Mouse (Mus musculus) CH12.LX (cell line): ENCODE data around the gene Ccdc110. TPM values are rescaled to one million over a fixed set of nuclear protein-coding genes. Genes with fewer than 3 reads are reported as not detected.

ENCODE experiments used
- DNase-seq: peaks from one replicate; pipeline ENCODE4 v3.0.0-alpha.2; 2013; ENCODE audit errors: extremely low read depth
- H3K27ac ChIP-seq: 2 replicates; pipeline ENCODE4 v1.5.1; 2012; ENCODE audit warnings: low read depth, mild to moderate bottlenecking, control low read depth, moderate library complexity; ENCODE audit not compliant: insufficient read depth
- H3K27me3 ChIP-seq: replicated peaks from 2 replicates; pipeline ENCODE3; 2012; ENCODE audit warnings: inconsistent platforms
- H3K36me3 ChIP-seq, 2 experiments: replicated peaks in 1 of 2; 2 replicates each; pipeline versions ENCODE3 to v1.6.1; 2012; ENCODE audit warnings: inconsistent platforms in 1 of 2, low read length in 1 of 2, mild to moderate bottlenecking in 1 of 2, mixed read lengths in 1 of 2, moderate library complexity in 1 of 2; ENCODE audit not compliant: control insufficient read depth in 1 of 2, insufficient read depth in 1 of 2
- H3K4me1 ChIP-seq, 2 experiments: 2 replicates each; pipeline ENCODE4 v1.6.1; 2012; ENCODE audit warnings: inconsistent platforms in 1 of 2, moderate library complexity in 1 of 2; ENCODE audit not compliant: insufficient read depth in 2 of 2, control insufficient read depth in 1 of 2
- H3K4me2 ChIP-seq: 2 replicates; pipeline ENCODE4 v1.6.1; 2012; ENCODE audit warnings: low read depth, mild to moderate bottlenecking, control low read depth; ENCODE audit not compliant: poor library complexity, insufficient read depth, severe bottlenecking
- H3K4me3 ChIP-seq, 3 experiments: fragments of 150-350 bp in 1 of 3; sonication (generic) in 1 of 3; replicated peaks in 1 of 3; 2 replicates each; pipeline versions ENCODE3 to v1.5.1; 2011 to 2012; ENCODE audit warnings: low read depth in 2 of 3, low read length in 2 of 3, mild to moderate bottlenecking in 2 of 3, moderate library complexity in 2 of 3, control low read depth in 1 of 3, improper control_type of control experiment in 1 of 3, inconsistent platforms in 1 of 3, mixed read lengths in 1 of 3; ENCODE audit not compliant: poor library complexity in 1 of 3
- H3K79me2 ChIP-seq: replicated peaks from 2 replicates; pipeline ENCODE4 v1.6.1; 2012; ENCODE audit warnings: mild to moderate bottlenecking, moderate library complexity; ENCODE audit not compliant: control insufficient read depth, poor library complexity, insufficient read depth, severe bottlenecking; ENCODE audit errors: extremely low read depth
- H3K9ac ChIP-seq: 2 replicates; pipeline ENCODE4 v1.6.1; 2012; ENCODE audit warnings: low read depth, mild to moderate bottlenecking, control low read depth, moderate library complexity; ENCODE audit not compliant: insufficient read depth
- H3K9me3 ChIP-seq: replicated peaks from 2 replicates; pipeline ENCODE3; 2012; ENCODE audit warnings: low read length, inconsistent platforms, mixed read lengths
- BHLHE40 ChIP-seq: IDR thresholded peaks from 2 replicates; pipeline ENCODE4 v1.6.1; 2011; ENCODE audit warnings: mild to moderate bottlenecking, low read depth, low read length, improper control_type of control experiment
- CHD2 ChIP-seq: IDR thresholded peaks from 2 replicates; pipeline ENCODE4 v1.6.1; 2011; ENCODE audit warnings: low read length, improper control_type of control experiment
- CTCF ChIP-seq, 2 experiments: IDR thresholded peaks in 1 of 2; conservative IDR thresholded peaks in 1 of 2; 2 replicates each; pipeline ENCODE4 v1.5.1; 2011 to 2012; ENCODE audit warnings: low read depth in 2 of 2, low read length in 2 of 2, improper control_type of control experiment in 1 of 2, inconsistent platforms in 1 of 2, mild to moderate bottlenecking in 1 of 2, moderate library complexity in 1 of 2
- EP300 ChIP-seq: IDR thresholded peaks from 2 replicates; pipeline ENCODE4 v1.6.1; 2011; ENCODE audit warnings: low read length, improper control_type of control experiment
- HCFC1 ChIP-seq: IDR thresholded peaks from 2 replicates; pipeline ENCODE4 v1.6.1; 2012; ENCODE audit warnings: low read depth, mild to moderate bottlenecking, inconsistent platforms, low read length, improper control_type of control experiment
- MAFK ChIP-seq: IDR thresholded peaks from 2 replicates; pipeline ENCODE4 v1.6.1; 2011; ENCODE audit warnings: low read length, improper control_type of control experiment; ENCODE audit not compliant: insufficient replicate concordance
- MAZ ChIP-seq: IDR thresholded peaks from 2 replicates; pipeline ENCODE4 v1.6.1; 2012; ENCODE audit warnings: low read depth, mild to moderate bottlenecking, inconsistent platforms, low read length, improper control_type of control experiment, moderate library complexity
- MEF2A ChIP-seq: IDR thresholded peaks from 2 replicates; pipeline ENCODE4 v1.6.1; 2014; ENCODE audit warnings: low read depth, mild to moderate bottlenecking, inconsistent platforms, low read length, improper control_type of control experiment, borderline replicate concordance
- MYC ChIP-seq: IDR thresholded peaks from 2 replicates; pipeline ENCODE4 v1.6.1; 2011; ENCODE audit warnings: low read depth, mild to moderate bottlenecking, improper control_type of control experiment, low read length
- NRF1 ChIP-seq: IDR thresholded peaks from 2 replicates; pipeline ENCODE4 v1.6.1; 2014; ENCODE audit warnings: low read depth, mild to moderate bottlenecking, inconsistent platforms, low read length, improper control_type of control experiment, moderate library complexity
- RAD21 ChIP-seq: IDR thresholded peaks from 2 replicates; pipeline ENCODE4 v1.6.1; 2011; ENCODE audit warnings: low read depth, mild to moderate bottlenecking, low read length, improper control_type of control experiment, moderate library complexity
- SMC3 ChIP-seq: IDR thresholded peaks from 2 replicates; pipeline ENCODE4 v1.6.1; 2011; ENCODE audit warnings: low read depth, low read length, improper control_type of control experiment
- UBTF ChIP-seq: IDR thresholded peaks from 2 replicates; pipeline ENCODE4 v1.6.1; 2012; ENCODE audit warnings: low read depth, mild to moderate bottlenecking, inconsistent platforms, low read length, improper control_type of control experiment, moderate library complexity
- ZC3H11A ChIP-seq: IDR thresholded peaks from 2 replicates; pipeline ENCODE4 v1.6.1; 2012; ENCODE audit warnings: low read depth, mild to moderate bottlenecking, inconsistent platforms, low read length, improper control_type of control experiment
- ZKSCAN1 ChIP-seq: IDR thresholded peaks from 2 replicates; pipeline ENCODE4 v1.6.1; 2012; ENCODE audit warnings: low read depth, inconsistent platforms, low read length, improper control_type of control experiment, borderline replicate concordance
- ZNF384 ChIP-seq: IDR thresholded peaks from 2 replicates; pipeline ENCODE4 v1.6.1; 2012; ENCODE audit warnings: low read depth, low read length, improper control_type of control experiment, inconsistent platforms
- dilution Hi-C: fragments of 300-500 bp; cut with MboI; formaldehyde crosslinking; loops from 2 replicates; pipeline ENCODE4 v1.14.3; 2020; ENCODE audit warnings: low sequenced_read_pairs; ENCODE audit not compliant: extremely low pct_unique_long_range_greater_than_20kb, extremely low pct_ligation_motif_present
- in situ Hi-C: fragments of 300-500 bp; cut with MboI; formaldehyde crosslinking; loops from 3 replicates; pipeline ENCODE4 v1.14.3; 2019; ENCODE audit warnings: low sequenced_read_pairs, low pct_ligation_motif_present, low pct_unique_long_range_greater_than_20kb, mixed read lengths
- polyA plus RNA-seq: library from polyadenylated mRNA; unstranded; fragments of >175 nt; gene quantifications from 2 replicates; pipeline ENCODE4 v1.2.1, GENCODE M21; 2012; ENCODE audit warnings: low read depth; ENCODE audit not compliant: insufficient read length
- total RNA-seq, 2 experiments: library from RNA; depleted of rRNA; stranded (reverse); fragments of 300-350 nt in 1 of 2; fragments of >200 nt in 1 of 2; gene quantifications; 2 replicates each; pipeline ENCODE4 v1.2.3; 2012 to 2014

Ccdc110 gene
- total and polyA plus RNA-seq, 3 experiments, result not detected

DNA sequence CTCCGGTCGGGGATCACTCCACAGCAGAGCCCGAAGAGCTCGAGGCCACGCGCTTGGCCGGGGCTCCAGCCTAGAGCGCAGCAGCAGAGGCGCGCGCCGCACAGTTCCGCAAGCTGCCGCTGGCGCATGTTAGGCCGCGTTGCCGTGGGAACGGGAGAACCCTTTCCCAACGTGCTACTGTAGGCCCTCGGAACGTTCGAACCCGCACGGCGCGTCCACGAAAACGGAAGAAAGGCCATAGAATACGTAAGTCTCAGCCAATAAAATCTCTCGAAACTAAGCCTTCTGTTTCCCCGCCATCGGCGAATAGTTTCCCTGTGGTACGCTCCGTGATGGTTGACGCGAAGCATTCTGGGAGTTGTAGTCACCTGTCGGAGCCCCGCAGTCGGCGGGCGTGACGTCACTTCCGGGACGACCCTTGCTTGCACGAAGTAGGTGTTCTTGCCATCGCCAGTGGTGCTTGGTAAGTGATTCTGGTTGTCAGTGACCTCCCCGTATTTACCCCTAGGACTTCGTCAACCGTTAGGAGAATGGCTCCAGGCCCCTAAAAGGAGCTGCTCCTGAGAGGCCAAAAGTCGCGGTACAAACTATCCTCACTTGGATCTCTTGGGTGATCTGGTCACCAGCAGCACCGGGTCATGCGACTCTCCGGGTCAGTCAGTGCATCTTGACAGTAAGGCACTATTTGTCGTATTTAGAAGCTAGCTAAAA lies 40.9 kb downstream of the Ccdc110 start, which contains the start of the genes 1700029J07Rik and Ufsp2 (continued):
- TF ChIP-seq MAZ, result no peak
- TF ChIP-seq UBTF, result no peak
- peak; percentile 97 for TF ChIP-seq HCFC1
- TF ChIP-seq ZNF384, result no peak
- no peak for TF ChIP-seq RAD21
- TF ChIP-seq MAFK, result no peak
- TF ChIP-seq ZC3H11A, result no peak
- TF ChIP-seq EP300, result 0 out of 2 replicates have a peak, but pooled peaks have one; percentile 25
- peak; percentile 85 for TF ChIP-seq MYC
- no peak for TF ChIP-seq ZKSCAN1
- TF ChIP-seq CTCF (conservative IDR thresholded peaks at IDR 0.05 in 1 of 2, IDR thresholded peaks at IDR 0.05 in 1 of 2; ENCODE audit: low read depth in 2 of 2, low read length in 2 of 2), result no peak
- no peak for TF ChIP-seq CHD2
- TF ChIP-seq NRF1, result peak; percentile 79
- TF ChIP-seq BHLHE40, result no peak

- dilution Hi-C loops (no loop called here), in situ Hi-C loops (no loop called here)
Measured at GRCm38 (mm10) chr8:45975837-45976468, 41.5 kb downstream of the Ccdc110 start.

DNA sequence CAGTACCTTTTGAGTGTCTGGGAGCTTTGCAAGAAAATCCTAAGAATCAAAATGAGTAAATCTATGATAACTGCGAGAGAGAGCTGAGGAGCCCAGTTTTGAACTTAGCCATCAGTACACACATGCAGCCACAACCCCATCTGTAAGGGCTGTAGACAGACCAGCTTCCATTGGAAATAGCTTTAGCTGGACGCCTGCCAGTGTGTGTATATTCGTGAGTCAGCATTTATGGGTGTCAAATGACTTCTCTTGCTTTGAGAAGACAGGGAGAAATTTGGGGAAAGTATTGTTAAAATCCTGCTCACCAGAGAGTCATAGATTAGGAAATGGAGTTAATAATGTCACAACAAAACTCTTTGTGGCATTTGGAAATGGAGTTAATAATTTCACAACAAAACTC lies 52.2 kb downstream of the Ccdc110 start:
- Histone ChIP-seq H3K4me1 (peaks cover 2 to 18% of the 10 kb centered on the region in 2 experiments; a peak in 3 of 4 replicates), H3K36me3 (peaks cover 29 to 66% of the 10 kb centered on the region in 2 experiments), H3K9me3 (no peaks in the 10 kb centered on the region), H3K27ac (no peak overlapping the region), H3K79me2 (no peaks in the 10 kb centered on the region; the same call in 1 of the 2 replicates), H3K9ac (no peak overlapping the region), H3K4me3 (no peak overlapping the region), H3K4me2 (no peak overlapping the region), H3K27me3 (no peaks in the 10 kb centered on the region)
- in situ Hi-C loops (no loop called here), dilution Hi-C loops (no loop called here)
- TF ChIP-seq NRF1 (no peak), MAFK (0 out of 2 replicates have a peak, but pooled peaks have one; percentile 37)
- no peak for DNase-seq

More at GRCm38 (mm10) chr8:45975837-45976468, 41.5 kb downstream of the Ccdc110 start:
- peak overlapping the region; percentile 74 to 82 (median 79) for H3K4me3 ChIP-seq
- H3K36me3 ChIP-seq, result peaks cover 14 to 34% of the 10 kb centered on the region in 2 experiments
- TF ChIP-seq SMC3, result no peak
- 0 out of 2 replicates have a peak, but pooled peaks have one; percentile 23 for TF ChIP-seq MEF2A
- TF ChIP-seq, all 38 proteins: peak for 1
- peak overlapping the region; percentile 92 for H3K9ac ChIP-seq
- H3K79me2 ChIP-seq, result peaks cover 4% of the 10 kb centered on the region
- peaks cover 0 to 9% of the 10 kb centered on the region in 2 experiments; a peak in 2 of 4 replicates for H3K4me1 ChIP-seq
- peaks cover 18% of the 10 kb centered on the region for H3K9me3 ChIP-seq
- no peak overlapping the region for H3K27ac ChIP-seq
- DNase-seq, result no peak
- no peaks in the 10 kb centered on the region for H3K27me3 ChIP-seq
- H3K4me2 ChIP-seq, result peak overlapping the region; percentile 96
